In the genomic region with DNA sequence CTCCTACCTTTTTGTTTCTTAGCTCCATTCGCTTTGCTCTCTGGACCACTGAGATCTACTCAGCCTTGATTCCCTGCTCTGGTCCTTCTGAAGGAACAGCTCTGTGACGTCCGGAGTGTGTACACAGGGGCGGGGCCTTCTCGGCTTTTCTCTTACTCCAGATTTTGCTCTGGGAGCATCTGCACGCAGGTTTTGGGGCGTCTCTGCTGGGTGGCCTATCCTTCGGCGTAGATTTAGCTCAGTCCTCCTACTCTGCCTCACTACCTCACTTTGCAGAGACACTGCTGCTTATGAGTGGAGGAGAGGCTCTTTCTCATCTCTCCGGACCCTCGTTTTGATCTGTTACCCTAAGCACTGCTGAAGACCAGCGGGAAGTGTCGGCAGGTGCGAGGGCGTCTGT, we compare ENCODE assay signal across 18 mouse cellular contexts.
DNase-seq lines count a peak whose midpoint lies in the region; TF ChIP-seq lines count a peak whose summit lies in the region.
"Had no signal": no experiment of that assay in that cellular context is flagged by ENCODE, and none has a peak within 500 bp of the region (broad histone marks: within the 10 kb centered on the region; RNA-seq: fewer than 3 reads in every experiment).

No protein-coding gene starts in this region.

- no peak overlapping the region for H3K27ac ChIP-seq in heart, embryonic 10.5 days
- H3K27ac ChIP-seq in testis, adult 2 months (ENCODE audit: control insufficient read depth, insufficient read depth, low read depth, low read length) = no peak overlapping the region
- H3K27ac ChIP-seq: embryonic facial prominence, embryonic 10.5 days; embryonic facial prominence, embryonic 12.5 days; forebrain, embryonic 13.5 days; forebrain, embryonic 15.5 days had no signal

- 79% methylated on average over 15 of the region's 15 CpGs for WGBS in heart, embryonic 10.5 days

- no peaks in the 10 kb centered on the region for H3K27me3 ChIP-seq in heart, embryonic 10.5 days (ENCODE audit: insufficient read depth, poor library complexity, severe bottlenecking)
- H3K27me3 ChIP-seq in testis, adult 2 months (ENCODE audit: control insufficient read depth, insufficient read depth, low read length) = no peaks in the 10 kb centered on the region
- H3K27me3 ChIP-seq: embryonic facial prominence, embryonic 12.5 days; forebrain, embryonic 13.5 days; forebrain, embryonic 15.5 days had no signal

- no peaks in the 10 kb centered on the region for H3K36me3 ChIP-seq in heart, embryonic 10.5 days
- H3K36me3 ChIP-seq in testis, adult 2 months (ENCODE audit: control insufficient read depth, insufficient read depth, low read length) = no peaks in the 10 kb centered on the region
- H3K36me3 ChIP-seq: embryonic facial prominence, embryonic 10.5 days; embryonic facial prominence, embryonic 12.5 days; forebrain, embryonic 15.5 days had no signal

- H3K4me1 ChIP-seq in heart, embryonic 10.5 days = no peaks in the 10 kb centered on the region
- H3K4me1 ChIP-seq in testis, adult 2 months (ENCODE audit: control insufficient read depth, insufficient read depth, low read length) = peaks cover 4% of the 10 kb centered on the region; the same call in 1 of the 2 replicates
- H3K4me1 ChIP-seq: embryonic facial prominence, embryonic 10.5 days; embryonic facial prominence, embryonic 12.5 days; forebrain, embryonic 13.5 days; forebrain, embryonic 15.5 days had no signal

- intact Hi-C loops in heart, postnatal 36 days (cut with DNase I) = no loop called here

- no peaks in the 10 kb centered on the region for H3K9me3 ChIP-seq in heart, embryonic 10.5 days
- H3K9me3 ChIP-seq: embryonic facial prominence, embryonic 10.5 days; embryonic facial prominence, embryonic 12.5 days; forebrain, embryonic 13.5 days; forebrain, embryonic 15.5 days had no signal

- TF ChIP-seq CTCF in testis, adult 2 months (IDR thresholded peaks at IDR 0.05; ENCODE audit: control insufficient read depth, insufficient read depth, insufficient replicate concordance, low read depth, low read length) = no peak

- no peak for TF ChIP-seq POLR2A in testis, adult 2 months (IDR thresholded peaks at IDR 0.05; ENCODE audit: control insufficient read depth, low read depth, low read length)

- peak; percentile 68 for DNase-seq in heart, embryonic 10.5 days (ENCODE audit: low spot score)
- no peak for DNase-seq in heart, postnatal 36 days
- no peak for DNase-seq in testis, postnatal 10 days (ENCODE audit: low spot score)
- no peak for DNase-seq in gastrocnemius, adult 8-10 months (ENCODE audit: low spot score in 2 of 2)
- DNase-seq: adrenal gland, adult 8-10 months; adrenal gland, postnatal 14 days; adrenal gland, postnatal 36 days; cerebellum, adult 11-12 months; cerebellum, adult 2 months; cerebellum, adult 9-10 months; cerebellum, postnatal 10 days; cerebellum, postnatal 25 days; forebrain, postnatal 0 days had no signal

- H3K4me3 ChIP-seq in heart, embryonic 10.5 days = no peak overlapping the region
- H3K4me3 ChIP-seq in testis, adult 2 months (ENCODE audit: control insufficient read depth, low read depth, low read length) = peak overlapping the region; percentile 78
- H3K4me3 ChIP-seq: embryonic facial prominence, embryonic 10.5 days; embryonic facial prominence, embryonic 12.5 days; forebrain, embryonic 13.5 days; forebrain, embryonic 15.5 days had no signal
